Mouse (Mus musculus) E14TG2a.4 (cell line): ENCODE data around the gene Iqschfp.

ENCODE experiments used
- CTCF ChIP-seq: conservative IDR thresholded peaks from 2 replicates; pipeline ENCODE4 v1.5.1; 2014; ENCODE audit warnings: low read length
- POU5F1 ChIP-seq: IDR thresholded peaks from 2 replicates; pipeline ENCODE4 v1.6.1; 2014; ENCODE audit warnings: low read length, borderline replicate concordance

- TF ChIP-seq CTCF (no peak), POU5F1 (no peak)
Measured at GRCm38 (mm10) chr3:68085024-68085423, 193.0 kb downstream of the Iqschfp start.
